Mouse (Mus musculus) brain, embryonic 14.5 days (tissue): ENCODE results near the gene Tbc1d1.

Experiments
- CTCF ChIP-seq: fragments of 200-500 bp; IDR thresholded peaks from 2 replicates; pipeline ENCODE4 v1.5.1; 2012; ENCODE audit warnings: inconsistent platforms, mild to moderate bottlenecking, moderate library complexity, borderline replicate concordance; ENCODE audit not compliant: insufficient read depth, insufficient read length; ENCODE audit errors: extremely low read depth
- POLR2A ChIP-seq: fragments of 200-500 bp; IDR thresholded peaks from 2 replicates; pipeline ENCODE4 v1.6.1; 2012; ENCODE audit warnings: mild to moderate bottlenecking, inconsistent platforms, borderline replicate concordance; ENCODE audit not compliant: poor library complexity, insufficient read depth, insufficient read length, severe bottlenecking; ENCODE audit errors: extremely low read depth

GRCm38 (mm10) chr5:64386996-64387395, 230.9 kb downstream of the Tbc1d1 start:
- TF ChIP-seq POLR2A (no peak), CTCF (no peak)
